Mouse (Mus musculus): ENCODE results near the gene Nup62. TPM values are rescaled to one million over a fixed set of nuclear protein-coding genes. Genes with fewer than 3 reads are reported as not detected.
"Not testable (repeated sequence)": the region's sequence is repeated elsewhere in the genome, so short reads cannot be mapped to it uniquely, and the experiment has no call there.

The Nup62 gene
- polyA plus RNA-seq, 1 experiment from 2014 or later, result 55.7 TPM

GRCm38 (mm10) chr7:44869697-44870528, 54.0 kb downstream of the Nup62 start, which contains the start of gene Ptov1:
TSS of gene Ptov1 (minus strand) at chr7:44869788.
- peak within 1 kb of the TSS; percentile 100 for H3K27ac ChIP-seq
- peaks cover 21% of the 10 kb centered on the region for H3K36me3 ChIP-seq
- H3K9ac ChIP-seq (replicated peaks), result peak within 1 kb of the TSS; percentile 99
- peak within 1 kb of the TSS; percentile 85 for H3K4me3 ChIP-seq (replicated peaks)
- H3K27me3 ChIP-seq, result no peaks in the 10 kb centered on the region
- no peaks in the 10 kb centered on the region for H3K9me3 ChIP-seq
- H3K4me2 ChIP-seq (replicated peaks), result peak within 1 kb of the TSS; percentile 96
- ATAC-seq, result peak; percentile 96
- peaks cover 48% of the 10 kb centered on the region for H3K4me1 ChIP-seq (replicated peaks)
- 11% methylated on average over 29 of the region's 29 CpGs for WGBS

- Histone ChIP-seq H3K4me2 (replicated peaks) (peak overlapping the region; percentile 96), H3K9ac (replicated peaks) (peak overlapping the region; percentile 62), H3K27ac (peak overlapping the region; percentile 100), H3K4me1 (replicated peaks) (peaks cover 41% of the 10 kb centered on the region), H3K36me3 (peaks cover 17% of the 10 kb centered on the region), H3K27me3 (no peaks in the 10 kb centered on the region), H3K4me3 (replicated peaks) (peak overlapping the region; percentile 85), H3K9me3 (no peaks in the 10 kb centered on the region)
- 84% methylated on average over 6 of the region's 6 CpGs for WGBS
- ATAC-seq, result no peak
These were observed 54.7 kb downstream of the Nup62 start for GRCm38 (mm10) chr7:44870614-44871013.

- no peak overlapping the region for H3K4me2 ChIP-seq (replicated peaks)
- 29% methylated on average over 1 of the region's 1 CpGs for WGBS
- H3K9ac ChIP-seq (replicated peaks), result no peak overlapping the region
These were observed 55.3 kb downstream of the Nup62 start for GRCm38 (mm10) chr7:44871181-44871580.

GRCm38 (mm10) chr7:44871774-44872173, 55.9 kb downstream of the Nup62 start:
- 86% methylated on average over 2 of the region's 2 CpGs for WGBS
- not testable (repeated sequence) for H3K4me2 ChIP-seq (replicated peaks)

More at GRCm38 (mm10) chr7:44871181-44871580, 55.3 kb downstream of the Nup62 start:
- Histone ChIP-seq H3K27ac (no peak overlapping the region), H3K4me1 (replicated peaks) (peaks cover 36% of the 10 kb centered on the region), H3K9me3 (no peaks in the 10 kb centered on the region), H3K27me3 (no peaks in the 10 kb centered on the region), H3K4me3 (replicated peaks) (no peak overlapping the region), H3K36me3 (peaks cover 17% of the 10 kb centered on the region)
- ATAC-seq, result no peak

GRCm38 (mm10) chr7:44877833-44878232, 61.9 kb downstream of the Nup62 start:
- no peak overlapping the region for H3K4me3 ChIP-seq (replicated peaks)
- 90% methylated on average over 14 of the region's 14 CpGs for WGBS
- H3K4me2 ChIP-seq (replicated peaks), result no peak overlapping the region
- ATAC-seq, result no peak
- H3K4me1 ChIP-seq (replicated peaks), result no peaks in the 10 kb centered on the region
- no peaks in the 10 kb centered on the region for H3K27me3 ChIP-seq
- peaks cover 75% of the 10 kb centered on the region for H3K36me3 ChIP-seq
- H3K9ac ChIP-seq (replicated peaks), result no peak overlapping the region
- H3K9me3 ChIP-seq, result no peaks in the 10 kb centered on the region
- no peak overlapping the region for H3K27ac ChIP-seq

More at GRCm38 (mm10) chr7:44871774-44872173, 55.9 kb downstream of the Nup62 start:
- H3K27me3 ChIP-seq; H3K9me3 ChIP-seq; H3K4me3 ChIP-seq (replicated peaks); H3K9ac ChIP-seq (replicated peaks); ATAC-seq; H3K27ac ChIP-seq: not testable (repeated sequence)
- H3K36me3 ChIP-seq, result peaks cover 17% of the 10 kb centered on the region
- peaks cover 30% of the 10 kb centered on the region for H3K4me1 ChIP-seq (replicated peaks)

MicroRNA genes within 50 kb of the gene (microRNA counts, 519-probe panel; counts per million panel counts)
- microRNA mmu-miR-707, result 110 counts per million, percentile 56 among the panel's probes with 10 or more counts

Small RNA genes within 50 kb of the gene (microRNA-seq; reads per million reads assigned to microRNA genes)
- not detected for gene Mir707

Other genes starting within 250 kb of the Nup62 start
- 0.64 and 1.3 TPM in 2 replicates for gene Napsa, start 243.7 kb upstream of the Nup62 start, polyA plus RNA-seq (2015; fragmentation: Nextera tagmentation; extraction: Ambion mirVana)
- 3.7 and 4.4 TPM in 2 replicates for gene Kcnc3, start 225.4 kb upstream of the Nup62 start, polyA plus RNA-seq (2015; fragmentation: Nextera tagmentation; extraction: Ambion mirVana)
- 0.84 and 1.2 TPM in 2 replicates for gene Myh14, start 145.2 kb upstream of the Nup62 start, polyA plus RNA-seq (2015; fragmentation: Nextera tagmentation; extraction: Ambion mirVana)
- gene Izumo2, start 107.3 kb upstream of the Nup62 start, polyA plus RNA-seq (2015; fragmentation: Nextera tagmentation; extraction: Ambion mirVana), result not detected in 2 replicates
- 33.9 and 35.2 TPM in 2 replicates for gene Vrk3, start 67.7 kb upstream of the Nup62 start, polyA plus RNA-seq (2015; fragmentation: Nextera tagmentation; extraction: Ambion mirVana)
- gene Zfp473, start 65.0 kb upstream of the Nup62 start, polyA plus RNA-seq (2015; fragmentation: Nextera tagmentation; extraction: Ambion mirVana), result 1.2 and 1.4 TPM in 2 replicates
- gene Il4i1, start 299 bp downstream of the Nup62 start, polyA plus RNA-seq (2015; fragmentation: Nextera tagmentation; extraction: Ambion mirVana), result 2.0 and 2.1 TPM in 2 replicates
- 3.8 and 5.4 TPM in 2 replicates for gene Atf5, start 570 bp downstream of the Nup62 start, polyA plus RNA-seq (2015; fragmentation: Nextera tagmentation; extraction: Ambion mirVana)
- gene Akt1s1, start 32.9 kb downstream of the Nup62 start, polyA plus RNA-seq (2015; fragmentation: Nextera tagmentation; extraction: Ambion mirVana), result 78.9 and 88.2 TPM in 2 replicates
- 109 and 110 TPM in 2 replicates for gene Tbc1d17, start 33.0 kb downstream of the Nup62 start, polyA plus RNA-seq (2015; fragmentation: Nextera tagmentation; extraction: Ambion mirVana)
- gene Pnkp, start 41.1 kb downstream of the Nup62 start, polyA plus RNA-seq (2015; fragmentation: Nextera tagmentation; extraction: Ambion mirVana), result 32.3 and 38.5 TPM in 2 replicates
- gene Ptov1, start 53.7 kb downstream of the Nup62 start, polyA plus RNA-seq (2015; fragmentation: Nextera tagmentation; extraction: Ambion mirVana), result 524 and 584 TPM in 2 replicates
- 151 and 162 TPM in 2 replicates for gene Med25, start 76.6 kb downstream of the Nup62 start, polyA plus RNA-seq (2015; fragmentation: Nextera tagmentation; extraction: Ambion mirVana)
- gene Fuz, start 80.0 kb downstream of the Nup62 start, polyA plus RNA-seq (2015; fragmentation: Nextera tagmentation; extraction: Ambion mirVana), result 24.2 and 26.9 TPM in 2 replicates
- gene Ap2a1, start 113.4 kb downstream of the Nup62 start, polyA plus RNA-seq (2015; fragmentation: Nextera tagmentation; extraction: Ambion mirVana), result 98.1 and 98.6 TPM in 2 replicates
- gene Tsks, start 127.1 kb downstream of the Nup62 start, polyA plus RNA-seq (2015; fragmentation: Nextera tagmentation; extraction: Ambion mirVana), result 0.17 TPM in 1 of 2 replicates, not detected in the other
- 47.0 and 56.0 TPM in 2 replicates for gene Cpt1c, start 158.8 kb downstream of the Nup62 start, polyA plus RNA-seq (2015; fragmentation: Nextera tagmentation; extraction: Ambion mirVana)
- gene Prmt1, start 170.5 kb downstream of the Nup62 start, polyA plus RNA-seq (2015; fragmentation: Nextera tagmentation; extraction: Ambion mirVana), result 784 and 789 TPM in 2 replicates
- 63.0 and 70.7 TPM in 2 replicates for gene Irf3, start 181.6 kb downstream of the Nup62 start, polyA plus RNA-seq (2015; fragmentation: Nextera tagmentation; extraction: Ambion mirVana)
- 21.3 and 21.6 TPM in 2 replicates for gene Bcl2l12, start 182.6 kb downstream of the Nup62 start, polyA plus RNA-seq (2015; fragmentation: Nextera tagmentation; extraction: Ambion mirVana)
- 38.1 and 47.7 TPM in 2 replicates for gene Scaf1, start 200.3 kb downstream of the Nup62 start, polyA plus RNA-seq (2015; fragmentation: Nextera tagmentation; extraction: Ambion mirVana)
- gene Rras, start 201.9 kb downstream of the Nup62 start, polyA plus RNA-seq (2015; fragmentation: Nextera tagmentation; extraction: Ambion mirVana), result 8.4 and 9.6 TPM in 2 replicates
- 14.0 and 17.0 TPM in 2 replicates for gene Prr12, start 236.8 kb downstream of the Nup62 start, polyA plus RNA-seq (2015; fragmentation: Nextera tagmentation; extraction: Ambion mirVana)
- gene Nosip, start 246.3 kb downstream of the Nup62 start, polyA plus RNA-seq (2015; fragmentation: Nextera tagmentation; extraction: Ambion mirVana), result 56.5 and 61.8 TPM in 2 replicates
- gene Prrg2, start 246.6 kb downstream of the Nup62 start, polyA plus RNA-seq (2015; fragmentation: Nextera tagmentation; extraction: Ambion mirVana), result 13.2 and 14.5 TPM in 2 replicates